Mouse (Mus musculus) stomach, embryonic 16.5 days (tissue): ENCODE measurements around the gene Sox2. TPM values are rescaled to one million over a fixed set of nuclear protein-coding genes. Genes with fewer than 3 reads are reported as not detected.
A peak's percentile ranks its signal among the peaks of the same experiment; 100 is the strongest.

ENCODE experiments used
- ATAC-seq: fragments of 200-750 bp; cut with Nextera tagmentation; 2 replicates; pipeline ENCODE4 v1.8.0; 2017; ENCODE audit warnings: moderate number of reproducible peaks, moderate TSS enrichment; ENCODE audit not compliant: insufficient read depth, low FRiP score
- H3K27ac ChIP-seq: fragments of 300-500 bp; sonication (generic); 2 replicates; pipeline ENCODE4 v1.5.1; 2014; ENCODE audit warnings: low read length
- H3K27me3 ChIP-seq: fragments of 300-500 bp; sonication (generic); 2 replicates; pipeline ENCODE4 v1.6.1; 2014; ENCODE audit warnings: low read length, control low read depth, mixed read lengths; ENCODE audit not compliant: control insufficient read depth, insufficient read depth
- H3K36me3 ChIP-seq: fragments of 300-500 bp; sonication (generic); 2 replicates; pipeline ENCODE4 v1.6.1; 2014; ENCODE audit warnings: low read length; ENCODE audit not compliant: control insufficient read depth, insufficient read depth
- H3K4me1 ChIP-seq: fragments of 300-500 bp; sonication (generic); 2 replicates; pipeline ENCODE4 v1.6.1; 2014; ENCODE audit warnings: low read length, control low read depth, mixed read lengths; ENCODE audit not compliant: control insufficient read depth, insufficient read depth
- H3K4me2 ChIP-seq: fragments of 300-500 bp; sonication (generic); 2 replicates; pipeline ENCODE4 v1.6.1; 2014; ENCODE audit warnings: low read depth, low read length, mixed read lengths
- H3K4me3 ChIP-seq: fragments of 300-500 bp; sonication (generic); replicated peaks from 2 replicates; pipeline ENCODE4 v1.5.1; 2014; ENCODE audit warnings: mild to moderate bottlenecking, low read length
- H3K9ac ChIP-seq: fragments of 300-500 bp; sonication (generic); 2 replicates; pipeline ENCODE4 v1.6.1; 2014; ENCODE audit warnings: low read length
- H3K9me3 ChIP-seq: fragments of 300-500 bp; sonication (generic); replicated peaks from 2 replicates; pipeline ENCODE4 v1.6.1; 2016; ENCODE audit warnings: low read length, control low read depth; ENCODE audit not compliant: control insufficient read depth
- WGBS: fragments of 180-500 bp; shearing (Covaris S2); extraction: QIAGEN DNeasy Blood & Tissue Kit; methylation state at CpG from one replicate; pipeline ENCODE4 v1.1.7; 2014; 5-methylcytosine and 5-hydroxymethylcytosine counted together
- microRNA counts: library from miRNA; unstranded; fragments of <30 nt; microRNA quantifications from one replicate; lab custom pipeline; 2016
- microRNA-seq: library from miRNA; unstranded; fragments of <30 nt; microRNA quantifications from one replicate; pipeline ENCODE4, GENCODE M21; 2016
- polyA plus RNA-seq: library from polyadenylated mRNA; unstranded; fragments of >200 nt; fragmentation: Nextera tagmentation; extraction: Ambion mirVana; gene quantifications from 2 replicates; pipeline ENCODE4 v1.2.1, GENCODE M21; 2015

Sox2 gene
- polyA plus RNA-seq, 1 experiment from 2014 or later: 8.6 TPM

GRCm38 (mm10) chr3:34678840-34679239, 28.6 kb downstream of the Sox2 start:
- Histone ChIP-seq H3K4me3 (no peak overlapping the region), H3K36me3 (no peaks in the 10 kb centered on the region), H3K4me2 (no peak overlapping the region), H3K9ac (no peak overlapping the region), H3K9me3 (no peaks in the 10 kb centered on the region), H3K4me1 (no peaks in the 10 kb centered on the region), H3K27me3 (peaks cover under 1% of the 10 kb centered on the region; the same call in 1 of the 2 replicates), H3K27ac (no peak overlapping the region)
- ATAC-seq: no peak
- WGBS: 19% methylated on average over 7 of the region's 7 CpGs

- WGBS: 28% methylated on average over 2 of the region's 2 CpGs
- H3K9ac ChIP-seq: no peak overlapping the region
- no peak overlapping the region for H3K4me2 ChIP-seq
- no peak overlapping the region for H3K27ac ChIP-seq
- no peak overlapping the region for H3K4me3 ChIP-seq
- H3K9me3 ChIP-seq: no peaks in the 10 kb centered on the region
- no peak for ATAC-seq
- no peaks in the 10 kb centered on the region for H3K27me3 ChIP-seq
- no peaks in the 10 kb centered on the region for H3K4me1 ChIP-seq
- H3K36me3 ChIP-seq: no peaks in the 10 kb centered on the region
Measured at GRCm38 (mm10) chr3:34679439-34679838, 29.2 kb downstream of the Sox2 start.

GRCm38 (mm10) chr3:34679921-34680320, 29.7 kb downstream of the Sox2 start:
- Histone ChIP-seq H3K27me3 (no peaks in the 10 kb centered on the region), H3K4me2 (no peak overlapping the region), H3K27ac (no peak overlapping the region), H3K9ac (no peak overlapping the region), H3K36me3 (no peaks in the 10 kb centered on the region), H3K4me3 (no peak overlapping the region), H3K9me3 (no peaks in the 10 kb centered on the region), H3K4me1 (no peaks in the 10 kb centered on the region)
- no peak for ATAC-seq
- WGBS: 30% methylated on average over 3 of the region's 3 CpGs

DNA sequence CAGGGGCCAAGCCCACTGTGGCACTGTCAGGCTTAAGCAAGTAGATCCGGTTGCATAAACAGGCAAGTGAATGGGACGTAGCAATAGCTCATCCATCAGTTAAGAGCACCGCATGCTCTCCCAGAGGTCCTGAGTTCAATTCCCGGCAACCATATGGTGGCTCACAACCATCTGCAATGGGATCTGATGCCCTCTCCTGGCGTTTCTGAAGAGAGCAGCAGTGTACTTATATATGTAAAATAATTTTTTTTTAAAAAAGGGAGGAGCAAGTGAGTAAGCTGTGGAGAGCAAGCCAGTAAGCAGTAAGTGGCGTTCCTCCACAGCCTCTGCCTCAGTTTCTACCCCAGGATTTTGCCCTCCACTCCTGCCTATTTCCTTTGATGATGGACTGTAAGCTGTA, 37.9 kb downstream of the Sox2 start:
- Histone ChIP-seq H3K9me3 (no peaks in the 10 kb centered on the region), H3K4me1 (no peaks in the 10 kb centered on the region), H3K9ac (no peak overlapping the region), H3K27me3 (no peaks in the 10 kb centered on the region), H3K4me2 (no peak overlapping the region), H3K36me3 (no peaks in the 10 kb centered on the region), H3K4me3 (no peak overlapping the region), H3K27ac (no peak overlapping the region)
- ATAC-seq: no peak
- WGBS: 75% methylated on average over 6 of the region's 6 CpGs

- no peaks in the 10 kb centered on the region for H3K36me3 ChIP-seq
- H3K4me3 ChIP-seq: peak overlapping the region; percentile 34
- ATAC-seq: no peak
- H3K9ac ChIP-seq: peak overlapping the region; percentile 63
- H3K27ac ChIP-seq: no peak overlapping the region
- H3K27me3 ChIP-seq: no peaks in the 10 kb centered on the region
- no peaks in the 10 kb centered on the region for H3K4me1 ChIP-seq
- 20% methylated on average over 20 of the region's 20 CpGs for WGBS
- H3K4me2 ChIP-seq: peak overlapping the region; percentile 54
- H3K9me3 ChIP-seq: no peaks in the 10 kb centered on the region
Measured at GRCm38 (mm10) chr3:34691703-34692393, 41.6 kb downstream of the Sox2 start.

DNA sequence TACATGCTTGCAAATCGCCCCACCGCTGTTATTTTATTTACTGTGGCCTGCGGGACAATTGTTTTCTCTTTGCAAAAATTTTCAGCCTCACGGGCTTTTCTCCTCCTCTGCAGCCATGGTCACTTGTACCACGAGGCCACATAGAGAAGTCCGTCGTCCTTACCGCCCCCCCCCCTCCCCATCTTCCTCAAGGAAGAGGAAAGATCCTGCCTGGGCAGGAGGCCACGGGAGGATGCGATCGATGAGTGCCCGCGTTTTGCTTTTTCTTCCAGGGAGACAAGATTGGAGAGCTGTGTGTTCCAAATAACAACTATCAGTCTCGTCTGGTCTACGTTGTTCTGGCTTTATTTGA, 42.2 kb downstream of the Sox2 start:
- Histone ChIP-seq H3K27me3 (no peaks in the 10 kb centered on the region), H3K4me1 (no peaks in the 10 kb centered on the region), H3K9me3 (no peaks in the 10 kb centered on the region), H3K27ac (no peak overlapping the region), H3K4me2 (peak overlapping the region; percentile 54), H3K36me3 (no peaks in the 10 kb centered on the region), H3K9ac (peak overlapping the region; percentile 63), H3K4me3 (peak overlapping the region; percentile 34)
- 24% methylated on average over 15 of the region's 15 CpGs for WGBS
- no peak for ATAC-seq

MicroRNAs within 50 kb of the gene (microRNA counts, 519-probe panel; counts per million panel counts)
- microRNA mmu-miR-1897-3p (lab: Ali Mortazavi, UCI): not detected

Small RNA genes within 50 kb of the gene (microRNA-seq; reads per million reads assigned to microRNA genes)
- gene Mir1897: not detected
